Mouse (Mus musculus) left cerebral cortex, postnatal 10 days (tissue): ENCODE data around the gene Naa16. TPM values are rescaled to one million over a fixed set of nuclear protein-coding genes. Genes with fewer than 3 reads are reported as not detected.

Experiments
- DNase-seq, 2 experiments: peaks; one replicate each; pipeline ENCODE4 v3.0.0; 2021 to 2022; ENCODE audit warnings: low spot score in 2 of 2, mixed read lengths in 1 of 2; ENCODE audit errors: extremely low spot score in 1 of 2
- intact Hi-C: fragments of 180-260 bp; cut with DNase I; formaldehyde crosslinking; loops from one replicate; pipeline ENCODE4 v1.15.1; 2025
- total RNA-seq, 2 experiments: library from RNA; stranded (reverse); gene quantifications; 2 replicates each; pipeline ENCODE4 v1.2.3; 2021

Naa16 gene
- total RNA-seq, 2 experiments from 2014 or later, result 10.7 to 11.2 TPM

DNA sequence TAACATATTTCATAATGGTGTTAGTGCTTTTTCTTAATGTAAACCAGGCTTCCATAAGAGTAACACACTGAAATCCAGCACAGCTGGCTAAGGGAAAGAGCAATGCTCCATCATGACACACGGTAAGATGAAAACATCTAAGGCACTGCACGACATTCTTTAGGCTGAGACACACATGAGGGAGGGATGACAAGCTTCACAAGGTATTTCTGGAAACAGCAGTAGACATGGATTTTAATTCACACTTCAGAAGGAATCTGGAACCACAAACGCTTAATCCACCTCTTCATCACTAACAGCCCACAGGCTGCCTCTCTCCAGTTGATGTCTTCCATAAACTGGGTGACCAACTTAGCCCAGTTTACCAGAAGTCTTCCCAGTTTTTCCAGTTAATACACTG, 44.2 kb downstream of the Naa16 start:
- DNase-seq, result no peak
- intact Hi-C loops, result no loop called here

DNA sequence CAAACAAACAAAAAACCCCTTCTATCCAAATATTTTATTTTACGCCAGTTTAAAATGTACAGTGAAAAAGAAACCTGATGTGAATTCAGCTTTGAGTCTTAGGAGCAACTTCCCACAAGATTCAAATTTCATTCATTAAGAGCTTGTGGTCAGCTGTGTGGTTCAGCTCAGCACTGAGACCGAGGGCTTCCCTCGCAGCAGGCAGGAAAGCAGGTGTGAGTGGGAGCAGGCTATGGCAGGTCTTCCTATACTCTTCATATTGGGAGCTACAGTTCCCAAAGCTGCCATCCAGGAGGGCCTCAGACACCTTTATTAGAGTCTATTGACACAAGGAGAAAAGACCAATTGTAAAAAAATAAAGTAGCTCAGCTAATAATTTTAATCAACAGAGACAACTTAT, 55.0 kb downstream of the Naa16 start:
- intact Hi-C loops, result no loop called here
- DNase-seq, result no peak

- intact Hi-C loops, result no loop called here
- DNase-seq, result peak in 1 of 2 experiments; percentile 30
Observed at GRCm38 (mm10) chr14:79331936-79332335, 58.6 kb downstream of the Naa16 start.

DNA sequence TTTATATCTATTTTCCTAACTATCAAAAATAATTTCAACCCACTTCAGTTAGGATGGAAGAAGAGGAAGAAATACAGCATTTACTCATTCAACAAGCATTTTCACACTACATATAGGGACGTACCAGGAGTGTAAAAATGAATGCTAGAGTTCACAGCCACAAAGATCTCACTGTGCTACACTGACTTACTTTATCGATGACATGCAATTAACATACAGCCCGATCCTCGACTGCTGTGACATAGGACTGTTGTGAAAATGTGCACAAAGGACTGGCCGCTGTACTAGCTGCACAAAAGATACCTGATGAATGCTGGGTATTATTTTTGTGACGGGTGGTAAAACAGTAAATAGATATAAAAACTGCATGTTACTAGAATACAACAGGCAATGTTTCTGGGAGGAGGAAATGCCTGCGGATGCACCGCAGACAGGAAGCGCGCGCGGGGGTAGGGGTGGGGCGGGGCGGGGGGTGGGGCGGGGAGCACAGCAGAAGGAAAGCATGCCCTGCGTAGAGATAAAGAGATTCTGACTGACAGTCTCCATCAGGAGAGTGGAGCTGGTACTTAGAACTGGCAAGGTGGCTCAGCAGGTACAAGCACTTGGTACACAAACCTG, 59.5 kb downstream of the Naa16 start:
- intact Hi-C loops, result no loop called here
- no peak for DNase-seq

GRCm38 (mm10) chr14:79327033-79327432, 63.5 kb downstream of the Naa16 start:
- DNase-seq, result peak in 1 of 2 experiments; percentile 37
- intact Hi-C loops, result no loop called here

DNA sequence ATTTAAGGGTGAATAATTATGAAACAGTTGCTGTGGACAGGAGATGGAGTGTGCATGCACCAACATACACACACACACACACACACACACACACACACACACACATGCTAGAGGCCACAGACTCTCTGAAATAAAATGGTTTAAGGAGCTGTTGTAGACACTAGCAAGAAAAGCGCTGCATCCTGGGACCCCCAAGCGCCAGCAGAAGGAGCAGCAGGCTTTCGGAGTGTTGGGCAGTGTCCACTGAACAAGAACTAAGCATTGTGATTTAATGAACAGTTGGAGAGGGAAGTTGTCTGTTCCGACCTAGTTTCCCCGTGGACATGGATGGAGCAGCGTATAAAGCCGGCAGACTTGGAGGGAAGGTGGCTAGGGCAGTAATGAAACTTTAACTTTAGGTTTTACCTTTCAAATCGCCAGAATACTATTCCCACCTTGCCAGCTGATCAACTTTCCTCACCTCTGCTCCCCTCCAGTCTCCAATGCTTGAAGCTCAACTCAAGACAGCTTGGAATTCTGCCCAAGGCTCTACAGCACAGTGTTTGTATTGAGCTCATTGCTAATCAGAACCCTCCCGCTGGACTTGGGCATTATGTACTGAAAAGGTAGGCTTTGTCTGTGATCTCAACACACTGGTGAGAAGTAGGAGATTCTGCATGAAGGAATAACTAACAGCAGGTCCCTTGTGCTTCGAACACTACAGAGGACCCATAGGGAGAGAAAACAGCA, 66.3 kb downstream of the Naa16 start:
- intact Hi-C loops, result loop anchor here (5.0 kb wide), 1 partner anchor 202 kb away; no protein-coding TSS in a partner anchor
- peak; percentile 22 to 31 for DNase-seq

DNA sequence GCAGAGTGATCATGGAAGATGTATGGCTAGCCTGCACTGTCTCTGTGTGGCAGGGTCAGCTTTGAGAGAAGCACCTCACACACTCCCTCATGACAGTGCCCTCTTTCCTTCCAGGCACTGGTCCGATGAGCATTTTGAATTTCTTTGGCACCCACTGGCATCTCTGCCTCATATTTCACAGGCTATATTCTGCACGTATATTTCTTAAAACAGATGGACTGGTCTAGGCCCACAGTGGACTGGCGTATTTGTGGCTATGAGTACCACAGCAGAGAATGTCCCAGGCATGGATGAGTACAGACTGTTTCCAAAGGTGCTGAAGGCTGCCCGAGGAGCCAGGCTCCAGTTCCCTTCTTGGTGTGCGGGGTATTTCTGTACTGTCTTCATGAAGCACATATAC, 68.7 kb downstream of the Naa16 start:
- no peak for DNase-seq
- intact Hi-C loops, result loop anchor here (5.0 kb wide), 1 partner anchor 200 kb away; no protein-coding TSS in a partner anchor

GRCm38 (mm10) chr14:79321152-79321551, 69.4 kb downstream of the Naa16 start:
- intact Hi-C loops, result loop anchor here (5.0 kb wide), 1 partner anchor 199 kb away; no protein-coding TSS in a partner anchor
- DNase-seq, result no peak

GRCm38 (mm10) chr14:79317602-79318001, 73.0 kb downstream of the Naa16 start:
- intact Hi-C loops, result no loop called here
- DNase-seq, result no peak

DNA sequence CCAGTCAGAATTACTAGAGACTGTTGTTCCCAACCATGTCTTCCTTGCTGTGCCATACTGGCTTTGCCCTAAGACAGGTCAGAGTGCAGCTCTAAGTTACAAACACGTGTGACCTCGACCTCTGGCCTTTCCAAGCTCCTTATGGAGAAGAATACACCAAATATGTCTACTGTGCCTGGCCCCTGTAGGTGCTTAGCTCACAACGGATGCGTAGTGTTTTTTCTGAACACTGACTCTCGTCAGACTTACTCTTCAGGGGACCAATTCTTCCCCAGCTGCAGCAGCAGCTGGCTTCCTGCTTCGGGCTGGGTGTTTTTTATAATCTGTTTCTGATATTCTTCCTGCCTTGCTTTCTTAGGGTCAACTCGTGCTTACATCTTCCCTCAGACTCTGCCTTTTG, 74.7 kb downstream of the Naa16 start:
- intact Hi-C loops, result no loop called here
- DNase-seq, result no peak

- DNase-seq, result no peak
- intact Hi-C loops, result no loop called here
Observed at GRCm38 (mm10) chr14:79314245-79315010, 76.2 kb downstream of the Naa16 start.

DNA sequence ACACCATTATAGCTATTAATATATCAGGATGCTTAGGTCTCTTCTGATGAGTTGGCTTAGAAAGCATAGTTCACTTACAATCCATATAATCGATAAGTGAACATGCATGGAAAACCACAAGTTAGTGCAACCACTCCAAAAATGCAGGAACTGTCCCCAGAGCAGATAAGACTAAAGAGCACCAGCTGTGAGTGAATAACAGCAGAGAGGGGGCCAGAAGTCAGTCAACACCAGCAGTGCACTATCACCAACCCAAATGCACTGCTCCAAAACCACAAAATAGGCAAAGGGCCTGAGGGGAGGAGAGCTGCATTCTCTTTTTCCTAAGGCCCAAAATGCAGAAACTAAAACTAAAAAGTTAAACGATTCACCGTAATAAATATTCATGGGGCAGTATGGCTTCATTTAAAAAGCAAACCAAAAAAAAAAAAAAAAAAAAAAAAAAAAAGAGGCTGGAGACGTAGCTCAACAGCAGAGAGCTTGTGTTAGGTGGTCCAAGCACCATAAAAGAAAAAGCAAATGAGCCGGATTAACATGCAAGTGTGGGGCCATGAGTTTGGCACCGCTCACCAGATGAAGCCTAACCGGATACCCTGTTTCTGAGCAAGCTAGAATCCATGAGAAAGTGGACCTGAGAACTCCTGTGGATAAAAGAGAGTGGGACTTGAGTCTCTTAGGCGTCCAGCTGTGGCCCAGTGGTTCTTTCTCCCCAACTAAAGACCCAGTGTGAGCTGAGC, 77.0 kb downstream of the Naa16 start:
- no peak for DNase-seq
- intact Hi-C loops, result no loop called here

DNA sequence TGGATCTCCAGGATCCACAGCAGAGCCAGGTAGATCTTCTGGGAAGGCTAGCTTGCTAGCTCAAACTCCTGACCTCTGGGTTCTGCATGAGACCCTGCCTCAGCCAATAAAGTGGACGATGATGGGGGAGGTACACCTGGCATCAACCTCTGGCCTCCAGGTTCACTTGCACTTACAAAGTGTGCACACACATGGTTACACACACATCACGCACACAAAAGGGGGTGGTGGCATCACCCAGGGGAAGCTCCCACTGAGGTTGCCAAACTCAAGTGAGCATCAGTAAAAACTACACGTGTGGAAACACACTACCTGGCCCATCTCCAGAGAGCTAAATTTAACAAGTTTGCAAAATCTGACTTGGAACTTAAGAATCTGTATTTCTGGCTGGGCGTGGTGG, 77.9 kb downstream of the Naa16 start:
- intact Hi-C loops, result no loop called here
- DNase-seq, result no peak

GRCm38 (mm10) chr14:79311918-79312454, 78.6 kb downstream of the Naa16 start:
- intact Hi-C loops, result no loop called here
- no peak for DNase-seq

DNA sequence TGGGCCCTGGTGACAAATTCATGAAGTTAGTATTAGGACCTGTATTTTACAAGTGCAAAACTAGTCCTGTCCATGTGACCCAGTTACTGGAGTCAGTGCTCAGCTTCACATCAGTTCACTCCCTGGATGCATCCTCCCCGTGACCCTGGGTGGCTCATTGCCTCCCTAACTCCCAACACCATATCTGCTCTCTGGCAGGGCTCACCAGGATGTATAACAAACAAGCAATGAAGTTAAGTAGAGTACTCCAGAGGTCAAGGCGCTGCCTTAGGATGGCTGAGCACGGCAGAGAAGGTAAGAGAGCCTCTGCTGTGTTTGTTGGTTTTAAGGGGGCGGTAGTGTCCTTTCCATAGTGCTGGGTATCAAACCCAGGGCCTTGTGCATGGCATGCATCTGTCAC, 81.5 kb downstream of the Naa16 start:
- intact Hi-C loops, result loop anchor here (5.0 kb wide), 1 partner anchor 187 kb away; no protein-coding TSS in a partner anchor
- no peak for DNase-seq

DNA sequence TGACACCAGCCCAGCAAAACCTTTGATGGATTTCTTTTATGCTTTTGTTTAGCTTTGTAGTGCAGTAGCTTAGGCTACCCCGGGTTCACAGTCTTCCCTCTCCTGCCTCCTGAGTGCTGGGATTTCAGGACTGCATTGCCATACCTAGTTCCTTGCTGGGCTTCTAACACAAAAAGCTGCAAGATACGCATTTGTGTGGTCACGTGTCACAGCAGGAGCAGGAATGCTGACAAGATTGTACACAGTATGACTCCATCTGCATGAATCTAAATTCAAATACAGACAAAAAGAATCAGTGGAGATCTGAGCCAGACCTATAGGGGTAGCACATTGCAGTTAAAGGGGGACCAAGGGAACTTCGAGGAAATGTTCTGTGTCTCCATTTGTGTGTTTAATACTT, 82.2 kb downstream of the Naa16 start:
- intact Hi-C loops, result loop anchor here (5.0 kb wide), 1 partner anchor 186 kb away; no protein-coding TSS in a partner anchor
- DNase-seq, result no peak

DNA sequence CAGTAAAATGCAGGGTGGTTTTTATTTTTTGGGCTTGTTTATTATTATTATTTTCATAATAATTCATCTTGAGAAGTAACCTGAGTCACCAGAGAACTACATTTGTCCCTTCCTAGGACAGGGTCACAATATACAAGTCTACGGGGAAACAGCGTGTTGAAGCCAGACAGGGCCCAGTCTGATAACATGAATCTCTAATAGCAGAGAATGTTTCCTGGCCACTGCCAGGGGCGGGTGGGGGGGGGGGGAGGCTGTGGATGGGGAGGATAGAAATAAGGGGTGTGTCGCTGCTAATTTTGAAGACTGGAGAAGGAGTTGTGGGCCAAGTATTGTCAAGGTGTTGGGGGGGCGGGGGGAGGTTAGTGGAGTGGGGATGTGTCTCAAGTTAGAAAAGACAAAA, 82.7 kb downstream of the Naa16 start:
- intact Hi-C loops, result loop anchor here (5.0 kb wide), 1 partner anchor 186 kb away; no protein-coding TSS in a partner anchor
- DNase-seq, result no peak

- no peak for DNase-seq
- intact Hi-C loops, result loop anchor here (5.0 kb wide), 1 partner anchor 185 kb away; no protein-coding TSS in a partner anchor
Observed at GRCm38 (mm10) chr14:79307138-79307537, 83.4 kb downstream of the Naa16 start.
